Mouse (Mus musculus) C2C12 (cell line): Measurements from ENCODE around the gene Adgrl1.

Source experiments
- CEBPB ChIP-seq: IDR thresholded peaks from one replicate; pipeline ENCODE4 v1.6.1; 2011; ENCODE audit warnings: low read depth, mild to moderate bottlenecking, control low read depth, moderate library complexity
- CTCF ChIP-seq: IDR thresholded peaks from one replicate; pipeline ENCODE4 v1.5.1; 2011; ENCODE audit not compliant: control insufficient read depth, insufficient read depth, insufficient read length
- MAX ChIP-seq: IDR thresholded peaks from one replicate; pipeline ENCODE4 v1.6.1; 2011; ENCODE audit warnings: mild to moderate bottlenecking, control low read depth
- USF1 ChIP-seq: IDR thresholded peaks from one replicate; pipeline ENCODE4 v1.6.1; 2011; ENCODE audit warnings: low read depth, mild to moderate bottlenecking, control low read depth, moderate library complexity

GRCm38 (mm10) chr8:83853323-83854050 is 46.4 kb upstream of the Adgrl1 start:
- no peak for TF ChIP-seq CTCF
- TF ChIP-seq MAX: no peak
- no peak for TF ChIP-seq USF1
- no peak for TF ChIP-seq CEBPB
